Mouse (Mus musculus): Measurements from ENCODE around the gene Msrb3. TPM values are rescaled to one million over a fixed set of nuclear protein-coding genes. Genes with fewer than 3 reads are reported as not detected.

Gene Msrb3
- polyA plus RNA-seq, 1 experiment from 2014 or later: 6.4 TPM

- no peak for ATAC-seq (replicated peaks; ENCODE audit: insufficient number of reproducible peaks, low FRiP score, low TSS enrichment, low read depth)
- no peak for DNase-seq (ENCODE audit: low spot score)
- H3K4me3 ChIP-seq (ENCODE audit: low read depth, low read length): no peak overlapping the region
- H3K4me2 ChIP-seq (ENCODE audit: low read depth, low read length): no peak overlapping the region
- no peaks in the 10 kb centered on the region for H3K9me3 ChIP-seq (replicated peaks; ENCODE audit: control insufficient read depth, low read length)
- WGBS: 79% methylated on average over 27 of the region's 27 CpGs
- H3K27me3 ChIP-seq (ENCODE audit: control insufficient read depth, insufficient read depth, low read length): no peaks in the 10 kb centered on the region
- H3K27ac ChIP-seq (replicated peaks; ENCODE audit: low read depth, low read length): no peak overlapping the region
- H3K4me1 ChIP-seq (ENCODE audit: control insufficient read depth, insufficient read depth, low read length): no peaks in the 10 kb centered on the region
- no peak overlapping the region for H3K9ac ChIP-seq (replicated peaks; ENCODE audit: low read length)
- H3K36me3 ChIP-seq (replicated peaks; ENCODE audit: control insufficient read depth, insufficient read depth, low read depth, low read length): no peaks in the 10 kb centered on the region
These were observed 71.9 kb downstream of the Msrb3 start for GRCm38 (mm10) chr10:120826795-120827669.

GRCm38 (mm10) chr10:120826381-120826780 lies 72.5 kb downstream of the Msrb3 start:
- no peak overlapping the region for H3K4me3 ChIP-seq (ENCODE audit: low read depth, low read length)
- no peaks in the 10 kb centered on the region for H3K36me3 ChIP-seq (replicated peaks; ENCODE audit: control insufficient read depth, insufficient read depth, low read depth, low read length)
- no peaks in the 10 kb centered on the region for H3K27me3 ChIP-seq (ENCODE audit: control insufficient read depth, insufficient read depth, low read length)
- no peak overlapping the region for H3K27ac ChIP-seq (replicated peaks; ENCODE audit: low read depth, low read length)
- no peak overlapping the region for H3K4me2 ChIP-seq (ENCODE audit: low read depth, low read length)
- DNase-seq (ENCODE audit: low spot score) (no peak), ATAC-seq (replicated peaks; ENCODE audit: insufficient number of reproducible peaks, low FRiP score, low TSS enrichment, low read depth) (no peak)
- H3K9ac ChIP-seq (replicated peaks; ENCODE audit: low read length): no peak overlapping the region
- H3K4me1 ChIP-seq (ENCODE audit: control insufficient read depth, insufficient read depth, low read length): peaks cover 5% of the 10 kb centered on the region; the same call in 1 of the 2 replicates
- H3K9me3 ChIP-seq (replicated peaks; ENCODE audit: control insufficient read depth, low read length): no peaks in the 10 kb centered on the region
- 76% methylated on average over 7 of the region's 7 CpGs for WGBS

- WGBS: 64% methylated on average over 11 of the region's 11 CpGs
These were observed 73.3 kb downstream of the Msrb3 start for GRCm38 (mm10) chr10:120825594-120825993.

GRCm38 (mm10) chr10:120821491-120822358 lies 77.2 kb downstream of the Msrb3 start:
- Histone ChIP-seq H3K27me3 (ENCODE audit: control insufficient read depth, insufficient read depth, low read length) (no peaks in the 10 kb centered on the region), H3K9ac (replicated peaks; ENCODE audit: low read length) (no peak overlapping the region), H3K4me2 (ENCODE audit: low read depth, low read length) (no peak overlapping the region), H3K27ac (replicated peaks; ENCODE audit: low read depth, low read length) (peak overlapping the region; percentile 25), H3K9me3 (replicated peaks; ENCODE audit: control insufficient read depth, low read length) (no peaks in the 10 kb centered on the region), H3K4me1 (ENCODE audit: control insufficient read depth, insufficient read depth, low read length) (peaks cover 6% of the 10 kb centered on the region), H3K36me3 (replicated peaks; ENCODE audit: control insufficient read depth, insufficient read depth, low read depth, low read length) (no peaks in the 10 kb centered on the region), H3K4me3 (ENCODE audit: low read depth, low read length) (no peak overlapping the region)
- WGBS: 36% methylated on average over 20 of the region's 20 CpGs
- DNase-seq (ENCODE audit: low spot score) (peak; percentile 72), ATAC-seq (replicated peaks; ENCODE audit: insufficient number of reproducible peaks, low FRiP score, low TSS enrichment, low read depth) (no peak)

More at GRCm38 (mm10) chr10:120825594-120825993, 73.3 kb downstream of the Msrb3 start:
- no peak overlapping the region for H3K4me2 ChIP-seq (ENCODE audit: low read depth, low read length)
- H3K9me3 ChIP-seq (replicated peaks; ENCODE audit: control insufficient read depth, low read length): no peaks in the 10 kb centered on the region
- peak; percentile 30 for DNase-seq (ENCODE audit: low spot score)
- no peak overlapping the region for H3K27ac ChIP-seq (replicated peaks; ENCODE audit: low read depth, low read length)
- ATAC-seq (replicated peaks; ENCODE audit: insufficient number of reproducible peaks, low FRiP score, low TSS enrichment, low read depth): peak; percentile 45; the same call in 1 of the 2 replicates
- no peaks in the 10 kb centered on the region for H3K36me3 ChIP-seq (replicated peaks; ENCODE audit: control insufficient read depth, insufficient read depth, low read depth, low read length)
- H3K4me3 ChIP-seq (ENCODE audit: low read depth, low read length): no peak overlapping the region
- no peaks in the 10 kb centered on the region for H3K27me3 ChIP-seq (ENCODE audit: control insufficient read depth, insufficient read depth, low read length)
- no peak overlapping the region for H3K9ac ChIP-seq (replicated peaks; ENCODE audit: low read length)
- peaks cover 6% of the 10 kb centered on the region for H3K4me1 ChIP-seq (ENCODE audit: control insufficient read depth, insufficient read depth, low read length)

GRCm38 (mm10) chr10:120820781-120821300 lies 78.1 kb downstream of the Msrb3 start:
- no peak for ATAC-seq (replicated peaks; ENCODE audit: insufficient number of reproducible peaks, low FRiP score, low TSS enrichment, low read depth)
- Histone ChIP-seq H3K27ac (replicated peaks; ENCODE audit: low read depth, low read length) (peak overlapping the region; percentile 25; the same call in 1 of the 2 replicates), H3K4me1 (ENCODE audit: control insufficient read depth, insufficient read depth, low read length) (peaks cover 6% of the 10 kb centered on the region), H3K9ac (replicated peaks; ENCODE audit: low read length) (peak overlapping the region; percentile 15; the same call in 1 of the 2 replicates), H3K36me3 (replicated peaks; ENCODE audit: control insufficient read depth, insufficient read depth, low read depth, low read length) (no peaks in the 10 kb centered on the region), H3K9me3 (replicated peaks; ENCODE audit: control insufficient read depth, low read length) (no peaks in the 10 kb centered on the region), H3K4me2 (ENCODE audit: low read depth, low read length) (no peak overlapping the region), H3K27me3 (ENCODE audit: control insufficient read depth, insufficient read depth, low read length) (no peaks in the 10 kb centered on the region), H3K4me3 (ENCODE audit: low read depth, low read length) (no peak overlapping the region)
- 29% methylated on average over 12 of the region's 12 CpGs for WGBS
- peak; percentile 52 for DNase-seq (ENCODE audit: low spot score)

DNA sequence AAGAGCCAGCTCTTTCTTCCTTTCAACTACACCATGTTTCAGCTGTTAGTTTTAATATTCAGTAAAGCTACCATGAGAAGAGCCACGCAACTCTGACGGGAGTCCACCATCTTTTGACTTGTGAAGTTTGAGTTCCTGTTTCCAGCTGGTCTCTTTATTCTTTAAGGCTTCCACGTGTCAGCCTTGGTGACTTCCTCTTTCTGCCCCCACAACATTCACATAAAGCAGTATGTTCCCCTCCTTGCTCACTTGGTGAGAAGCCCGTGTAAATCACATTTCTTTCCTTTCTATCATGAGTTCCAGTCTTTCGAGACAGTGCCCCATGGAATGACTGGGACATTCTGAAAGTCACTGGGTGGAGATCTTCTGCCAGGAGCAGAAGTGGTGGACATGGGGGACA lies 83.6 kb downstream of the Msrb3 start:
- whole genome bisulfite sequencing: 87% methylated on average over 5 of the region's 5 CpGs
- ATAC-seq (replicated peaks; ENCODE audit: insufficient number of reproducible peaks, low FRiP score, low TSS enrichment, low read depth) (no peak), DNase-seq (ENCODE audit: low spot score) (no peak)
- Histone ChIP-seq H3K9ac (replicated peaks; ENCODE audit: low read length) (no peak overlapping the region), H3K27me3 (ENCODE audit: control insufficient read depth, insufficient read depth, low read length) (no peaks in the 10 kb centered on the region), H3K27ac (replicated peaks; ENCODE audit: low read depth, low read length) (no peak overlapping the region), H3K4me1 (ENCODE audit: control insufficient read depth, insufficient read depth, low read length) (no peaks in the 10 kb centered on the region; the same call in 1 of the 2 replicates), H3K9me3 (replicated peaks; ENCODE audit: control insufficient read depth, low read length) (no peaks in the 10 kb centered on the region), H3K36me3 (replicated peaks; ENCODE audit: control insufficient read depth, insufficient read depth, low read depth, low read length) (no peaks in the 10 kb centered on the region), H3K4me3 (ENCODE audit: low read depth, low read length) (no peak overlapping the region), H3K4me2 (ENCODE audit: low read depth, low read length) (no peak overlapping the region)

DNA sequence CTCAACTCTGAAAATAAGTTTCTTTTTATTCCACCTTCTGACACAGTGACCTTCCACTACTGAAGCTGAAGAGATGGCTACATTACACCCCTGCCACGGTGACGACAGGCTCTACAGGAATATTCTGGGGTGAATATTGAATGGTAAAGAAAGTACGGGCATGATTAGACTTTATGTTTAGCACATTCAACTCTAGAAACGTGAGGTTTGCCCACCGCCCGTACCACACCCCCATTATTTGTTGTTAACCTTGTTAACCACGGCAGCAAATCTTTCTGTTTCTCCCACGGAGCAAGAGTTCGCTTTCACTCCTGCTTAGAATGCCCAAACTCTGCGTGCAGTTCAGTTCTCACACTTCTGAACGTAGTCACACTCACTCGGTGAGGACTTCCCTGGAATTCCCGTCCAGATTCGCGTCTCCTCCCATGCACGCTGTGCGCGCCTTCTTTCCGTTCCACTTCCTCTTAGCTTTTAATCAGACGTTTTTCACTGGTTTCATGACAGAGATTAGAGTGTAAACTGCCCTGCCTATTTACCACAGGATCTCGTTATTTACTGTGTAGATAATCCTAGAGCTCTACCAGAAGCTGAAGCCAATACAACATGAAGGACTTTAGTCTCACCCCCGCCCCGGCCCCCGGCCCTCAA lies 87.0 kb downstream of the Msrb3 start:
- Histone ChIP-seq H3K4me3 (ENCODE audit: low read depth, low read length) (no peak overlapping the region), H3K36me3 (replicated peaks; ENCODE audit: control insufficient read depth, insufficient read depth, low read depth, low read length) (no peaks in the 10 kb centered on the region), H3K27me3 (ENCODE audit: control insufficient read depth, insufficient read depth, low read length) (no peaks in the 10 kb centered on the region), H3K27ac (replicated peaks; ENCODE audit: low read depth, low read length) (no peak overlapping the region; the same call in 1 of the 2 replicates), H3K9me3 (replicated peaks; ENCODE audit: control insufficient read depth, low read length) (no peaks in the 10 kb centered on the region), H3K9ac (replicated peaks; ENCODE audit: low read length) (no peak overlapping the region), H3K4me2 (ENCODE audit: low read depth, low read length) (no peak overlapping the region), H3K4me1 (ENCODE audit: control insufficient read depth, insufficient read depth, low read length) (no peaks in the 10 kb centered on the region; the same call in 1 of the 2 replicates)
- ATAC-seq (replicated peaks; ENCODE audit: insufficient number of reproducible peaks, low FRiP score, low TSS enrichment, low read depth) (no peak), DNase-seq (ENCODE audit: low spot score) (no peak)
- 80% methylated on average over 24 of the region's 24 CpGs for WGBS
